In the genomic region with DNA sequence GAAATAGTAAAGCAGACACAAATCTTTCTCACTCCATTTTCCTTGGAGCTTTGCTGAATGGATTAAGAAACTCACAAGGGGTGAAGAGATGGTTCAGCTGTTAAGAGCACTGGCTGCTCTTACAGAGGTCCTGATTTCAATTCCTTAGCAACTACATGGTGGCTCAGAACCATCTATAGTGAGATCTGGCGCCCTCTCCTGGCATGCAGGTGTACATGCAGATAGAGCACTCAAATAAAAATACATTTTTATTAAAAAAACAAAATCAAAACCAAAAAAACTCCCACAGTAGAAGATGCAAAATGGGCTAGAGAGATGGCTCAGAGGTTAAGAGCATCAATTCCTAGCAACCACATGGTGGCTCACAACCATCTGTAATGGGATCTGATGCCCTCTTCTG, we compare ENCODE assay signal across 9 mouse cellular contexts. TPM values are rescaled to one million over a fixed set of nuclear protein-coding genes. Genes with fewer than 3 reads are reported as not detected.
DNase-seq lines count a peak whose midpoint lies in the region; ATAC-seq and TF ChIP-seq lines count a peak whose summit lies in the region.
"Had no signal": no experiment of that assay in that cellular context is flagged by ENCODE, and none has a peak within 500 bp of the region (broad histone marks: within the 10 kb centered on the region; RNA-seq: fewer than 3 reads in every experiment).

No protein-coding gene starts in this region.

- H3K4me2 ChIP-seq in liver, postnatal 0 days (ENCODE audit: low read depth, low read length) = no peak overlapping the region
- H3K4me2 ChIP-seq: embryonic facial prominence, embryonic 12.5 days had no signal

- peak; percentile 41 for ATAC-seq in CD4-positive, CD25-positive, alpha-beta regulatory T cell, adult 4 months
- ATAC-seq in liver, postnatal 0 days = no peak

- no peaks in the 10 kb centered on the region for H3K27me3 ChIP-seq in liver, postnatal 0 days (ENCODE audit: insufficient read depth, low read length)
- no peaks in the 10 kb centered on the region for H3K27me3 ChIP-seq in midbrain, embryonic 10.5 days (ENCODE audit: low read depth, poor library complexity, severe bottlenecking)
- H3K27me3 ChIP-seq: embryonic facial prominence, embryonic 12.5 days had no signal

- no peak overlapping the region for H3K4me3 ChIP-seq in liver, postnatal 0 days (ENCODE audit: low read depth, low read length)
- H3K4me3 ChIP-seq in midbrain, embryonic 10.5 days = no peak overlapping the region
- H3K4me3 ChIP-seq: embryonic facial prominence, embryonic 12.5 days had no signal

- no peaks in the 10 kb centered on the region for H3K4me1 ChIP-seq in liver, postnatal 0 days (ENCODE audit: insufficient read depth)
- no peaks in the 10 kb centered on the region for H3K4me1 ChIP-seq in midbrain, embryonic 10.5 days
- H3K4me1 ChIP-seq: embryonic facial prominence, embryonic 12.5 days had no signal

- peak; percentile 53 for TF ChIP-seq CTCF in liver, postnatal 0 days (IDR thresholded peaks at IDR 0.05; ENCODE audit: low read depth)

- H3K9me3 ChIP-seq in liver, postnatal 0 days (ENCODE audit: low read length) = no peaks in the 10 kb centered on the region
- no peaks in the 10 kb centered on the region for H3K9me3 ChIP-seq in midbrain, embryonic 10.5 days (replicated peaks)
- H3K9me3 ChIP-seq: embryonic facial prominence, embryonic 12.5 days had no signal

- H3K9ac ChIP-seq in liver, postnatal 0 days (replicated peaks) = no peak overlapping the region
- H3K9ac ChIP-seq: embryonic facial prominence, embryonic 12.5 days had no signal

- WGBS in liver, postnatal 0 days (ENCODE audit: insufficient replicate concordance) = 12% methylated on average over 1 of the region's 1 CpGs
- WGBS in midbrain, embryonic 10.5 days = 3% methylated on average over 1 of the region's 1 CpGs

- no peak for TF ChIP-seq EP300 in liver, postnatal 0 days (IDR thresholded peaks at IDR 0.05; ENCODE audit: low read depth)

- H3K27ac ChIP-seq in liver, postnatal 0 days (ENCODE audit: low read depth) = no peak overlapping the region
- H3K27ac ChIP-seq in midbrain, embryonic 10.5 days (replicated peaks) = no peak overlapping the region
- H3K27ac ChIP-seq: embryonic facial prominence, embryonic 12.5 days had no signal

- no peaks in the 10 kb centered on the region for H3K36me3 ChIP-seq in liver, postnatal 0 days (replicated peaks; ENCODE audit: insufficient read depth, low read length)
- 0 out of 2 replicates have a peak, but pooled peaks cover 2% of the 10 kb centered on the region for H3K36me3 ChIP-seq in midbrain, embryonic 10.5 days
- H3K36me3 ChIP-seq: embryonic facial prominence, embryonic 12.5 days had no signal

- DNase-seq in kidney, adult 18-20 months = peak; percentile 5
- DNase-seq in kidney, adult 11 months = no peak
- peak; percentile 2 for DNase-seq in NIH3T3 (ENCODE audit: low read depth)
- peak; percentile 21 for DNase-seq in liver, postnatal 0 days
- no peak for DNase-seq in right cerebral cortex, adult 2 months (ENCODE audit: low spot score in 2 of 2)
- DNase-seq in midbrain, embryonic 10.5 days (ENCODE audit: low spot score) = no peak

RNA-seq across cellular contexts. Expression of gene Rragb, which starts 35.0 kb away (rescaled TPM):
- 1 to 10 TPM; 4.9 to 9.3 TPM for polyA plus RNA-seq in CD4-positive, CD25-positive, alpha-beta regulatory T cell, adult 4 months (2017; shearing (Covaris generic))
- 0.31 and 0.39 TPM in 2 replicates for polyA plus RNA-seq in liver, postnatal 0 days (2015; fragmentation: Nextera tagmentation; extraction: Ambion mirVana)
- polyA plus RNA-seq in midbrain, embryonic 10.5 days (2016; fragmentation: Nextera tagmentation; extraction: Ambion mirVana) = 7.0 TPM in 2 replicates

RNA-seq across cellular contexts. Expression of gene Foxr2, which starts 56.2 kb away (rescaled TPM):
- not detected for polyA plus RNA-seq in CD4-positive, CD25-positive, alpha-beta regulatory T cell, adult 4 months (2017; shearing (Covaris generic))
- not detected in 2 replicates for polyA plus RNA-seq in liver, postnatal 0 days (2015; fragmentation: Nextera tagmentation; extraction: Ambion mirVana)
- polyA plus RNA-seq in midbrain, embryonic 10.5 days (2016; fragmentation: Nextera tagmentation; extraction: Ambion mirVana) = 0.45 and 0.56 TPM in 2 replicates
- polyA plus RNA-seq: embryonic facial prominence, embryonic 12.5 days; large intestine, adult 2 months had no signal

Comparison
In these comparisons a context has a peak if more than half of its experiments do, and no peak if none do; other contexts are left out.
1. DNase-seq: peak in kidney, adult 18-20 months (single experiment), NIH3T3 (single experiment) and liver, postnatal 0 days (single experiment); none in kidney, adult 11 months (single experiment), right cerebral cortex, adult 2 months (0 of 2) and midbrain, embryonic 10.5 days (single experiment).